Mouse (Mus musculus) midbrain, embryonic 11.5 days (tissue): ENCODE results near the gene Apeh. TPM values are rescaled to one million over a fixed set of nuclear protein-coding genes. Genes with fewer than 3 reads are reported as not detected.

Experiments used
- ATAC-seq: fragments of 200-750 bp; cut with Nextera tagmentation; 2 replicates; pipeline ENCODE4 v1.8.0; 2017; ENCODE audit warnings: moderate TSS enrichment, moderate library complexity; ENCODE audit not compliant: low FRiP score
- DNase-seq: peaks from one replicate; pipeline ENCODE4 v3.0.0; 2015; ENCODE audit warnings: low spot score; ENCODE audit errors: missing footprints
- H3K27ac ChIP-seq: fragments of 300-500 bp; sonication (generic); 2 replicates; pipeline ENCODE4 v1.5.1; 2014; ENCODE audit warnings: low read depth, low read length
- H3K27me3 ChIP-seq: fragments of 300-500 bp; sonication (generic); 2 replicates; pipeline ENCODE4 v1.6.1; 2014; ENCODE audit warnings: mild to moderate bottlenecking, low read length, moderate library complexity, mixed read lengths; ENCODE audit not compliant: control insufficient read depth, insufficient read depth
- H3K36me3 ChIP-seq: fragments of 300-500 bp; sonication (generic); 2 replicates; pipeline ENCODE4 v1.6.1; 2014; ENCODE audit warnings: mild to moderate bottlenecking, low read length, moderate library complexity, mixed read lengths; ENCODE audit not compliant: control insufficient read depth, insufficient read depth
- H3K4me1 ChIP-seq: fragments of 300-500 bp; sonication (generic); 2 replicates; pipeline ENCODE4 v1.6.1; 2014; ENCODE audit warnings: low read length; ENCODE audit not compliant: control insufficient read depth, insufficient read depth
- H3K4me2 ChIP-seq: fragments of 300-500 bp; sonication (generic); 2 replicates; pipeline ENCODE4 v1.6.1; 2014; ENCODE audit warnings: mild to moderate bottlenecking, moderate library complexity
- H3K4me3 ChIP-seq: fragments of 300-500 bp; sonication (generic); 2 replicates; pipeline ENCODE4 v1.5.1; 2014; ENCODE audit warnings: low read depth, low read length
- H3K9ac ChIP-seq: fragments of 300-500 bp; sonication (generic); 2 replicates; pipeline ENCODE4 v1.6.1; 2014; ENCODE audit warnings: low read length
- H3K9me3 ChIP-seq: fragments of 300-500 bp; sonication (generic); 2 replicates; pipeline ENCODE4 v1.6.1; 2016; ENCODE audit warnings: low read length; ENCODE audit not compliant: control insufficient read depth
- WGBS: fragments of 180-500 bp; shearing (Covaris S2); extraction: QIAGEN DNeasy Blood & Tissue Kit; methylation state at CpG from one replicate; pipeline ENCODE4 v1.1.7; 2014; 5-methylcytosine and 5-hydroxymethylcytosine counted together
- polyA plus RNA-seq: library from polyadenylated mRNA; unstranded; fragments of >200 nt; fragmentation: Nextera tagmentation; extraction: Ambion mirVana; gene quantifications from 2 replicates; pipeline ENCODE4 v1.2.1, GENCODE M21; 2014

Gene Apeh
- polyA plus RNA-seq, 1 experiment from 2014 or later, result 67.3 TPM

GRCm38 (mm10) chr9:108062142-108062541 lies 32.3 kb downstream of the Apeh start:
- Histone ChIP-seq H3K36me3 (peaks cover 4% of the 10 kb centered on the region; the same call in 1 of the 2 replicates), H3K9ac (no peak overlapping the region), H3K9me3 (no peaks in the 10 kb centered on the region), H3K27ac (no peak overlapping the region), H3K4me1 (no peaks in the 10 kb centered on the region), H3K4me3 (no peak overlapping the region), H3K27me3 (no peaks in the 10 kb centered on the region), H3K4me2 (no peak overlapping the region)
- DNase-seq (no peak), ATAC-seq (0 out of 2 replicates have a peak, but pooled peaks have one; percentile 24)
- WGBS, result 90% methylated on average over 3 of the region's 3 CpGs

- ATAC-seq (no peak), DNase-seq (peak; percentile 26)
- Histone ChIP-seq H3K36me3 (peaks cover 6% of the 10 kb centered on the region; the same call in 1 of the 2 replicates), H3K4me2 (no peak overlapping the region), H3K9me3 (no peaks in the 10 kb centered on the region), H3K9ac (no peak overlapping the region), H3K4me3 (no peak overlapping the region), H3K4me1 (no peaks in the 10 kb centered on the region), H3K27me3 (no peaks in the 10 kb centered on the region), H3K27ac (no peak overlapping the region)
- WGBS, result 97% methylated on average over 9 of the region's 9 CpGs
Observed at GRCm38 (mm10) chr9:108058291-108058690, 36.1 kb downstream of the Apeh start.

- Histone ChIP-seq H3K4me3 (no peak overlapping the region), H3K27ac (no peak overlapping the region), H3K36me3 (peaks cover 6% of the 10 kb centered on the region; the same call in 1 of the 2 replicates), H3K4me1 (peaks cover 3% of the 10 kb centered on the region; the same call in 1 of the 2 replicates), H3K9ac (no peak overlapping the region), H3K4me2 (no peak overlapping the region), H3K9me3 (no peaks in the 10 kb centered on the region), H3K27me3 (no peaks in the 10 kb centered on the region)
- ATAC-seq, result no peak
- WGBS, result 89% methylated on average over 5 of the region's 5 CpGs
- DNase-seq, result no peak
Observed at GRCm38 (mm10) chr9:108057262-108057562, 37.2 kb downstream of the Apeh start.

GRCm38 (mm10) chr9:108056361-108057261 lies 37.8 kb downstream of the Apeh start:
- no peaks in the 10 kb centered on the region for H3K9me3 ChIP-seq
- H3K36me3 ChIP-seq, result peaks cover 6% of the 10 kb centered on the region; the same call in 1 of the 2 replicates
- no peak overlapping the region for H3K4me3 ChIP-seq
- H3K27ac ChIP-seq, result no peak overlapping the region
- ATAC-seq (no peak), DNase-seq (peak; percentile 79)
- H3K4me2 ChIP-seq, result no peak overlapping the region
- H3K27me3 ChIP-seq, result no peaks in the 10 kb centered on the region
- H3K4me1 ChIP-seq, result peaks cover 3% of the 10 kb centered on the region; the same call in 1 of the 2 replicates
- 83% methylated on average over 28 of the region's 28 CpGs for WGBS
- H3K9ac ChIP-seq, result no peak overlapping the region

GRCm38 (mm10) chr9:108055661-108056237 lies 38.7 kb downstream of the Apeh start:
- WGBS, result 88% methylated on average over 6 of the region's 6 CpGs
- Histone ChIP-seq H3K4me1 (peaks cover 3% of the 10 kb centered on the region; the same call in 1 of the 2 replicates), H3K9ac (no peak overlapping the region), H3K36me3 (peaks cover 12% of the 10 kb centered on the region; the same call in 1 of the 2 replicates), H3K9me3 (no peaks in the 10 kb centered on the region), H3K4me3 (no peak overlapping the region), H3K4me2 (no peak overlapping the region), H3K27ac (no peak overlapping the region), H3K27me3 (no peaks in the 10 kb centered on the region)
- no peak for ATAC-seq
- DNase-seq, result peak; percentile 62

GRCm38 (mm10) chr9:108055061-108055460 lies 39.3 kb downstream of the Apeh start:
- 85% methylated on average over 1 of the region's 1 CpGs for WGBS
- no peak overlapping the region for H3K9ac ChIP-seq
- no peak overlapping the region for H3K4me3 ChIP-seq
- H3K4me1 ChIP-seq, result peaks cover 3% of the 10 kb centered on the region; the same call in 1 of the 2 replicates
- DNase-seq (peak; percentile 35), ATAC-seq (no peak)
- H3K27me3 ChIP-seq, result no peaks in the 10 kb centered on the region
- no peak overlapping the region for H3K27ac ChIP-seq
- no peaks in the 10 kb centered on the region for H3K9me3 ChIP-seq
- peaks cover 12% of the 10 kb centered on the region; the same call in 1 of the 2 replicates for H3K36me3 ChIP-seq
- no peak overlapping the region for H3K4me2 ChIP-seq

- Histone ChIP-seq H3K27me3 (no peaks in the 10 kb centered on the region), H3K4me1 (peaks cover 8% of the 10 kb centered on the region), H3K27ac (no peak overlapping the region), H3K36me3 (peaks cover 12% of the 10 kb centered on the region; the same call in 1 of the 2 replicates), H3K9ac (no peak overlapping the region), H3K9me3 (no peaks in the 10 kb centered on the region), H3K4me2 (no peak overlapping the region), H3K4me3 (no peak overlapping the region)
- DNase-seq, result peak; percentile 77
- ATAC-seq, result no peak
- WGBS, result 92% methylated on average over 22 of the region's 22 CpGs
Observed at GRCm38 (mm10) chr9:108054331-108055040, 39.9 kb downstream of the Apeh start.

- DNase-seq, result no peak
- peaks cover 8% of the 10 kb centered on the region; the same call in 1 of the 2 replicates for H3K36me3 ChIP-seq
- peaks cover 9% of the 10 kb centered on the region for H3K4me1 ChIP-seq
- H3K27me3 ChIP-seq, result no peaks in the 10 kb centered on the region
- H3K4me3 ChIP-seq, result no peak overlapping the region
- ATAC-seq, result no peak
- H3K9me3 ChIP-seq, result no peaks in the 10 kb centered on the region
- H3K9ac ChIP-seq, result no peak overlapping the region
- no peak overlapping the region for H3K27ac ChIP-seq
- no peak overlapping the region for H3K4me2 ChIP-seq
- 94% methylated on average over 15 of the region's 15 CpGs for WGBS
Observed at GRCm38 (mm10) chr9:108053665-108054225, 40.7 kb downstream of the Apeh start.
